Mouse (Mus musculus) effector memory CD4-positive, alpha-beta T cell, adult 5 months (primary cell): ENCODE results near the gene Ndufs1. TPM values are rescaled to one million over a fixed set of nuclear protein-coding genes. Genes with fewer than 3 reads are reported as not detected.

ENCODE experiments used
- polyA plus RNA-seq: library from polyadenylated mRNA; unstranded; fragments of 100-300 nt; shearing (Covaris generic); gene quantifications from one replicate; pipeline ENCODE4 v1.2.1, GENCODE M21; 2017

Ndufs1 gene
- polyA plus RNA-seq, result 66.4 TPM

DNA sequence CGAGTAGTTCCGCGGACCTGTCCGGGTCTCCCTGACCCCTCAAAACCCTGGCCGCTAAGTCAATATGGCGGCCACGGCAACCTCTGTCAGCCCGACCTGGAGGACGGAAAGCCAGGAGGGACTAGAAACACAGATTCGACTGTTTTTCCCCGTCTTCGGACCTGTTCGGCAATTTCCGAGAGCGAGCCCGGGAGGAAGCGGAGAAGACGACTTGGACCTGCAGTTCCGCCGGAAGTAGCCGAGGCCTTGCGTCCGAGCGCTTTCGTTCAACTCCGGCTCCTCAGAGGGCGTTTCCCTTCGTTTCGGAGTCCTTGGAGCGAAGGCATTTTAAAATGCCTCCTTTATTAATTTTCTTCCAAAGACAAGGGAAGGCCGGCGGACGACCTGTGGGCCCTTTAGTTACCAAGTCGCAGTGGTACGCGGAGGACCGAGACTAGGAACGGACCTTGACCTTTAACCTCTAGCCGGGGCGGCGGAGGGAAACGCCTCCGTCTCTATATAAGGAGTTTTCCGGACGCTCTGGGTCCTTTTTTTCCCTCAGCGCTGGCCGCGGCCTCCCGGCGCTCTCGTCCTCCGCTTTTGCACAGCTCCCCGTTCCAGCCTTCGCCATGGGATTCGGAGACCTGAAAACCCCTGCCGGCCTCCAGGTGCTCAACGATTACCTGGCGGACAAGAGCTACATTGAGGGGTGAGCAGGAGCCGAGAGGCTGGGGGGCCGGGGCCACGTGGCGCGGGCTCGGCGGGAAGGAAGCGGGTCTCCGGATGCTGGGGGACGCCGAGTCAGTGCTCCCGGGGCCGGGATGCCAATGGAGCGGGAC is at the start of gene Ndufs1, which contains the start of gene Eef1b2:
Ndufs1 (minus strand) TSS at position 230 of the 818 bp plus-strand sequence.
Eef1b2 (plus strand) TSS at position 222 of the 818 bp plus-strand sequence.

DNA sequence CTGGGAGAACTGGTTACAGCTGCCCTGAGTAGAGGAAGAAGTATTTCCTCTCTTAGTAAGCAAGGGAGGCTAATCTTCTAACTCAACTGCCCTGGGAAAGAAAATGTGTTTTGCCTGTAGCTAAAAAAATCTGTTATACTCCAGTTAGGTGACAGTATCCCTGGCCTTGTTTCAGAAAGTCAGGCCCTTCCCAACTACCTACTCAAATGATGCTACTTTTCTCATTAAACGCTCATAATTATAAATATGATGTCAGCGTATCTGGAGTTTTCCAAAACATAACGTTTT is 37.6 kb upstream of the Ndufs1 start, which contains the start of gene Gpr1:
Gpr1 (minus strand) TSS at position 273 of the 288 bp plus-strand sequence.

DNA sequence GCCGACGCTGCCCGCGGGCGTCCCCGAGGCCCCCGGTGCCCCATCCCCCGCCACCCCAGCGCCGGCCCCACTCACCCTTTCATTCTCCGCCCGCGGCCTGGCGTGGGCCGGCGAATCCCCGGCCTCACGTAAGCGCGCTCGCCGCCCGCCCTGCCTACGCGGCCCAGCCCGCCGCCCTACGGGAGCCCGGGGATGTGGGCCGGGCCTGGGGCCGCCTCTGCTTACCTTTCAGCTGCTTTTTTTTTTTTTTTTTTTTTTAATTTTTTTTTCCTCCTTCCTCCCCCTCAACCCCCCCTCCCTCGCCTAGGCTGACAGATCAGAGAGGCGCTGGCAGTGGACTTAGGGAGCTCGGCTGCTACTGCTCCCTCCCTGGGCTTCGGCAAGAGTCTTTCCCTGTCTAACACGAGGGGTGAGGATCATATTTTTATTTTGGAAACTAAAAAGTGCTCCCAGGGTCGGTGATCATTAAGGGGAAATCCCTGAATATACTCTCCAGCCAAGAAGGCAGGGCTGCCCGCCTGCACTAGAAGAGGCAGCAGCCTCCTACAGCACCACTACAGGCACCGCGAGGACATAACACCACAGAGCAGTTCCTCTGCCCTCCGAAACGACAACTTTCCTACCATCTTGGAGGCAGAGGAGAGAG is 62.4 kb downstream of the Ndufs1 start, which contains the start of gene Ino80d:
Ino80d (minus strand) TSS at position 532 of the 646 bp plus-strand sequence.

Other genes starting within 250 kb of the Ndufs1 start
- 24.2 TPM for gene Ino80d, start 62.2 kb downstream of the Ndufs1 start, polyA plus RNA-seq
- gene Eef1b2, start within 50 bp of the Ndufs1 start, polyA plus RNA-seq, result 409 TPM
- gene Gpr1, start 37.7 kb upstream of the Ndufs1 start, polyA plus RNA-seq, result not detected
- gene Zdbf2, start 96.4 kb upstream of the Ndufs1 start, polyA plus RNA-seq, result 3.0 TPM